Mouse (Mus musculus): ENCODE results near the gene Nfatc2. TPM values are rescaled to one million over a fixed set of nuclear protein-coding genes. Genes with fewer than 3 reads are reported as not detected.

The Nfatc2 gene
- total RNA-seq, 1 experiment from 2014 or later, result 2.7 TPM

GRCm38 (mm10) chr2:168434187-168434586, 167.3 kb downstream of the Nfatc2 start:
- no peak for DNase-seq

GRCm38 (mm10) chr2:168433392-168433791, 168.1 kb downstream of the Nfatc2 start:
- no peak for DNase-seq

GRCm38 (mm10) chr2:168432394-168432793, 169.1 kb downstream of the Nfatc2 start:
- no peak for DNase-seq

- DNase-seq, result no peak
These were observed 171.9 kb downstream of the Nfatc2 start for GRCm38 (mm10) chr2:168429598-168429997.

- DNase-seq, result no peak
These were observed 173.0 kb downstream of the Nfatc2 start for GRCm38 (mm10) chr2:168428375-168428901.

Small RNA genes lying within 50 kb of the gene (microRNA-seq; reads per million reads assigned to microRNA genes)
- 1.3 to 1.5 reads per million in 2 experiments for gene Mir7004

Other genes with a start within 250 kb of the Nfatc2 start
- 64.8 and 68.9 TPM in 2 replicates for gene Atp9a, start 140.8 kb upstream of the Nfatc2 start, total RNA-seq (2021)
- gene Sall4, start 166.3 kb upstream of the Nfatc2 start, total RNA-seq (2021), result not detected in 2 replicates

All from adrenal gland, postnatal 14 days (tissue).